Mouse (Mus musculus) lung, postnatal 0 days (tissue): ENCODE data around the gene Clasrp.

Experiments used
- CTCF ChIP-seq: IDR thresholded peaks from 2 replicates; pipeline ENCODE4 v1.5.1; 2016; ENCODE audit warnings: antibody characterized with exemption, mild to moderate bottlenecking
- EP300 ChIP-seq: IDR thresholded peaks from 2 replicates; pipeline ENCODE4 v1.6.1; 2016; ENCODE audit warnings: antibody characterized with exemption, mild to moderate bottlenecking, control low read depth

DNA sequence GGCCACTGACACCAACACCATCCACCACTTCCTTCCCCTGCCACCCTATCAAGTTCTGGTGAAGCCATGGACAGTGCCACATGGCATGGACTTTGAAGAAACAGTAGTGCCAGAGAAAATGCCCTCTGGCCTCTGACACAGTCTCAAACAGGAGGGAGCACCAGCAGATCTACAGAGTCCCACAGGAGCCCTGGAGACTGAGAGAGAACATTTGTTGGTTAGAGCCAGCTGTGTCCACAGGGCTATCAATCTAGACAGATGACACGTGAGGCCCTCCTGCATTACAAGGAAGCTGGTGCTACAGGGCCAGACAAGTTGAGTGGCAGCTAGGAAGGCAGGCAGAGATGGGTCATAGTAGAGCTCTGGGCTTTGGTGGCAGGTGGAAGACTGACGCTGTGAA is 51.8 kb downstream of the Clasrp start:
- TF ChIP-seq CTCF (no peak), EP300 (no peak)
